Mouse (Mus musculus) gastrocnemius, adult 18-20 months (tissue): ENCODE measurements around the gene Ndufs8. TPM values are rescaled to one million over a fixed set of nuclear protein-coding genes. Genes with fewer than 3 reads are reported as not detected.
"Not testable (repeated sequence)": the region's sequence is repeated elsewhere in the genome, so short reads cannot be mapped to it uniquely, and the experiment has no call there.

Experiments
- DNase-seq: peaks from one replicate; pipeline ENCODE4 v3.0.0; 2021; ENCODE audit warnings: low spot score
- long read RNA-seq, 2 experiments: library from polyadenylated mRNA; stranded (forward); transcript quantifications; one replicate each; pipeline ENCODE4 v2.0.0; 2021
- total RNA-seq, 2 experiments: library from RNA; stranded (reverse); gene quantifications; 2 replicates each; pipeline ENCODE4 v1.2.3; 2021

Ndufs8 gene
- 100 to 1,000 TPM; 257 to 270 TPM for total RNA-seq
- long read RNA-seq, experiment 1, transcript Ndufs8-201 (7 exons, 983 nt) = minor isoform, 34 of 221 reads
- long read RNA-seq, experiment 1, transcript Ndufs8-205 (7 exons, 780 nt) = major isoform, 162 of 221 reads
- long read RNA-seq, experiment 1, partial matches to known transcripts = 17 of 221 reads
- long read RNA-seq, experiment 1, other reads (novel, unspliced or antisense) = 2 of 221 reads
- long read RNA-seq, experiment 2, transcript Ndufs8-205 (7 exons, 780 nt) = major isoform, 121 of 164 reads
- long read RNA-seq, experiment 2, transcript Ndufs8-201 (7 exons, 983 nt) = minor isoform, 28 of 164 reads
- long read RNA-seq, experiment 2, partial matches to known transcripts = 11 of 164 reads
- long read RNA-seq, experiment 2, other reads (novel, unspliced or antisense) = 2 of 164 reads

- peak; percentile 96 for DNase-seq
Measured at GRCm38 (mm10) chr19:3912337-3913204, at the start of gene Ndufs8. TSS of gene Ndufs8 (minus strand) at chr19:3912774.

- not testable (repeated sequence) for DNase-seq
Measured at GRCm38 (mm10) chr19:3961805-3962204, 49.2 kb upstream of the Ndufs8 start.

DNA sequence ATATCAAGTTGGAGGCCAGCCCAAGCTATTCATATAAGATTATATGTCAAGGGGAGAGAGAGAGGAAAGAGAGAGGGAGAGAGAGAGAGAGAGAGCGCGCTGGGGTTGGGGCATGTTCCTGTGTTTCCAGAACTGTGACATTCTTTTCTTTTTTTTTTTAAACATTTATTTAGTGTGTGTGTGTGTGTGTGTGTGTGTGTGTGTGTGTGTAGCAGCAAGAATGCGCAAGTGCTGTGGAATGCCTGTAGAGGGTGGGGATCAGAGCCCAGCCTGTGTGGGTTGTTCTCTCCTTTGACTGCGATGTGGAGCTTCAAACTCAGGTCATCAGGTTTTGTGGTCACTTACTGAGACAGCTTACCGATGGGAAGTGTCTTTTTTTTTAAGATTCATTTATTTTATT lies 47.6 kb upstream of the Ndufs8 start:
- no peak for DNase-seq

DNA sequence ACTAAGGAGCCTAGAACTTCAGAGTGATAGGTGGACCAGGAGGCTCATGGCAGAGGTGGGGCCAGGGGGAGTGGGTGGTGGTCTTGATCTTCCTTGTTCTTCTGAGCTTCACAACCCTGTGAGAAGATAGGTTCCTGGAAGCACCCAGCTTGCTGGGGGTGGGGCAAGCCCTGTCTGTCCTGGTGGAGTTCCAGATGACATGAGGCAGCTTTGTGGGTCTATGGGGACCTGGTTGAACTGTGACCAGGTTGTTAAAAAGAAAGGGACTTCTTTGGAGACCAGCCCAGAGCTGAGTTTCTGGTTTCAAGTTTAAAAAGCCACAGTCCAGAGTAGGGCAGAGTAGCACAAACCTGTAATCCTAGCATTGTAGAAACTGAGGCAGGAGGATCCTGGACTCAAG lies 46.5 kb upstream of the Ndufs8 start:
- no peak for DNase-seq

GRCm38 (mm10) chr19:3958470-3958869 lies 45.9 kb upstream of the Ndufs8 start, which contains the start of gene Aldh3b3:
TSS of gene Aldh3b3 (plus strand) at chr19:3958645.
- DNase-seq = no peak

DNA sequence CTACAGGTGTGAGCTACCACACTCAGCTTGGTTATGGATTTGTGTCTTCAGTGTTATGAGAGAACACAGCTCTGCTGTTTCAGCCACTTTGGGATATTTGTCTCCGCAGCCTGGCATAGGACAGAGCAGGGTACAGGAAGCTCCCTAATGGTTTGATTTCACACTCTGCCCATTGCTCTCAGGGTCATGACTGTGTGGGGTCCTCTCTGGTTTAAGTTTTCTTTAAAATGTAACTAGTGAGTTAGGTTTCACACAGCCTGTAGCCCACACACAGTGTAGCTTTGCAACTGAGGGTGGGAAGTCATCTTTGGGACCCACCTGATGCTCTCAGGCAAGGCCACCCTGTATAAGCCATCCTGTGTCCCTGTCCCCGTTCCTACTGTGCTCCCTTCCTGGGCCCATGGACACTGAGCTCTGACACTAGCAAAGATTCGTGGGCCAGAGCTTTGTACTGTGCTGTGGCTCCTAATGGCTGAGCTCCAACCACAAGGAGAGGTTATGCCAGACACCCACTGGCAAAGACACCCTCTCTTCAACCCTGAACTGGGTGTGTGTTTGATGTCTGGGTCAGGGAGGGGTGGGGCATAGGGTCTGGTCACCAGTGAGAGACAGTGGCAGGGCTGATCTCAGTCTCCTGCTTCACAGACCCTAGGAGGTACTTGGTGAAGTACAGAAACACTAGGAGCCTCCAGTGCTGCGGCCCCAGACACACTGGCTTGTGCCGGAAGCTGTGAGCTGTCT lies 44.9 kb upstream of the Ndufs8 start:
- DNase-seq = not testable (repeated sequence)

DNA sequence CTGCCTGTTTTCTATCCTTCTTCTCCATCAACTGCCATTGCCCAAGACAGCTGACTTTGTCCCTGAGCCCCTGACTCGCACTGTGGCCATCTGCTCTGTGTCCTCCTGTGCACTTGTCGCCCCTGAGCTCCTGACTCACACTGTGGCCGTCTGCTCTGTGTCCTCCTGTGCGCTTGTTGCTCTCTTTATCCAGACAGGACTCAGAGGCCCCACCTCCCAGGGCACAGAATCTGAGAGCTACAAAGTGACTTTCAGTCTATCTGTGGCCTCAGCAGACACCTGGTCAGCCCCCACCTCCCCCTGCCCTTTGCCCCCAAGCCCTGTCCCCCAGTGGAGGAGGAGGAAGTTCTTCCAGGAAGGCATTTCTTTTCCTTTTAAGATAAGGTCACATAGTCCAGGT lies 43.2 kb upstream of the Ndufs8 start:
- DNase-seq = no peak

GRCm38 (mm10) chr19:3955033-3955432 lies 42.5 kb upstream of the Ndufs8 start:
- DNase-seq = no peak

DNA sequence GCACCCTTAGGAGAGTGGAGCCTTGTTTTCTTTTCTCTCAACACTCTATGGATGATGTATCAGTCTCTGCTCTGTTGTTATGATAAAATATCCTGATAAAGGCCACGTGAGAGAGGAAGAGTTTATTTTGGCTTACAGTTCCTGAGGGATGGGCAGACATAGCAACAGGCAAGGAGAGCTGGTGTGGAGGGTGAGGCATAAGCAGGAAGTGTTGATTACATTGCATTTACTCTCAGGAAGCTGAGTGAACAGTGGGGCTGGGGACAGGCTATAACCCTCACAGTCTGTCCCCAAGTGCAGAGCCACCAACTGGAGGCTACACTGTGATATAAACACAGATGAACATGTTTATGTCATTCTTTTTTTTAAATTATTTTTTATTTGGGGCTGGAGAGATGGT lies 39.5 kb upstream of the Ndufs8 start:
- no peak for DNase-seq

- no peak for DNase-seq
Measured at GRCm38 (mm10) chr19:3951461-3951860, 38.9 kb upstream of the Ndufs8 start.

DNA sequence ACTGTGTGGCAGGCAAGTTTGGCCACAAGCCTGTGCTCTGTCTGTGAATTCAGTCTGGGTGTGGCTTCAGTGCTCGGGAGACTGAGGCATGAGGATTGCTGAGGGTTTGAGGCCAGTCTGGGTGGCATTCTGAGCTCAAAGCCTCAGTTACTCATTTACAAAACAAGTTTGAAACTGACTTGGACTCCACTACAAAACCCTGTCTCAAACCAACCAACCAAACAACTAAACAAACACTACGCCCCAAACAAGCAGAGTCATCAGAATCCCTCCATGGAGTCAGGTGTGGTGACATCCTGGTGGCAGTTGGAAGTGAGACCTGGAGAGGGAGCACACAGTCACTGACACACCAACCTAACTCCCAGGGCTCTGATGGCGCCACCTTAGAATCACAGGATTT lies 37.8 kb upstream of the Ndufs8 start:
- DNase-seq = no peak

GRCm38 (mm10) chr19:3948546-3948945 lies 36.0 kb upstream of the Ndufs8 start:
- DNase-seq = no peak

DNA sequence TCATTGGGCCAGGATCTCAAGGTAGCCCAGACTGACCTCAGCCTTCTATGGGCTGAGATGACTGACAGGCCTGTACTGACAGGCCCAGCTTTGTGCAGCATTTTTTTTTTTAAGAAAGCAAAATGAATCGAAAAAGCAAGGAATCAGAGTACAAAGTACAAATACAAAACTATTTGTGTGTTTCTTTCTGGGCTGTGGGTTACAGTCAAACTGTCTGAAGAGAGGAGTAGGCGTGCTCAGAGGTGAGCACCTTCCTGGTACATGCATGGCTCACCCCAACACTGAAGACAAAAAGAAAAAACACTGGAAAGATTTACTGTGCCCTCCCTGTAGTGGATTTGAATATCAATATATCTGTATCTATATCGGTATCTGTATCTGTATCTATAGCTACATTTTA lies 35.2 kb upstream of the Ndufs8 start:
- DNase-seq = no peak

GRCm38 (mm10) chr19:3946715-3947114 lies 34.1 kb upstream of the Ndufs8 start:
- DNase-seq = peak; percentile 49

- no peak for DNase-seq
Measured at GRCm38 (mm10) chr19:3945872-3946564, 33.4 kb upstream of the Ndufs8 start.

- no peak for DNase-seq
Measured at GRCm38 (mm10) chr19:3942986-3943735, 30.6 kb upstream of the Ndufs8 start.

GRCm38 (mm10) chr19:3942315-3942714 lies 29.7 kb upstream of the Ndufs8 start:
- no peak for DNase-seq

- peak; percentile 64 for DNase-seq
Measured at GRCm38 (mm10) chr19:3935896-3936850, 23.6 kb upstream of the Ndufs8 start.
